Mouse (Mus musculus) CH12.LX (cell line): ENCODE data around the gene Fbxl21. TPM values are rescaled to one million over a fixed set of nuclear protein-coding genes. Genes with fewer than 3 reads are reported as not detected.

Source experiments
- DNase-seq: peaks from one replicate; pipeline ENCODE4 v3.0.0-alpha.2; 2013; ENCODE audit errors: extremely low read depth
- H3K27ac ChIP-seq: 2 replicates; pipeline ENCODE4 v1.5.1; 2012; ENCODE audit warnings: low read depth, mild to moderate bottlenecking, control low read depth, moderate library complexity; ENCODE audit not compliant: insufficient read depth
- H3K27me3 ChIP-seq: replicated peaks from 2 replicates; pipeline ENCODE3; 2012; ENCODE audit warnings: inconsistent platforms
- H3K36me3 ChIP-seq, 2 experiments: replicated peaks in 1 of 2; 2 replicates each; pipeline versions ENCODE3 to v1.6.1; 2012; ENCODE audit warnings: inconsistent platforms in 1 of 2, low read length in 1 of 2, mild to moderate bottlenecking in 1 of 2, mixed read lengths in 1 of 2, moderate library complexity in 1 of 2; ENCODE audit not compliant: control insufficient read depth in 1 of 2, insufficient read depth in 1 of 2
- H3K4me1 ChIP-seq, 2 experiments: 2 replicates each; pipeline ENCODE4 v1.6.1; 2012; ENCODE audit warnings: inconsistent platforms in 1 of 2, moderate library complexity in 1 of 2; ENCODE audit not compliant: insufficient read depth in 2 of 2, control insufficient read depth in 1 of 2
- H3K4me2 ChIP-seq: 2 replicates; pipeline ENCODE4 v1.6.1; 2012; ENCODE audit warnings: low read depth, mild to moderate bottlenecking, control low read depth; ENCODE audit not compliant: poor library complexity, insufficient read depth, severe bottlenecking
- H3K4me3 ChIP-seq, 3 experiments: fragments of 150-350 bp in 1 of 3; sonication (generic) in 1 of 3; replicated peaks in 1 of 3; 2 replicates each; pipeline versions ENCODE3 to v1.5.1; 2011 to 2012; ENCODE audit warnings: low read depth in 2 of 3, low read length in 2 of 3, mild to moderate bottlenecking in 2 of 3, moderate library complexity in 2 of 3, control low read depth in 1 of 3, improper control_type of control experiment in 1 of 3, inconsistent platforms in 1 of 3, mixed read lengths in 1 of 3; ENCODE audit not compliant: poor library complexity in 1 of 3
- H3K79me2 ChIP-seq: replicated peaks from 2 replicates; pipeline ENCODE4 v1.6.1; 2012; ENCODE audit warnings: mild to moderate bottlenecking, moderate library complexity; ENCODE audit not compliant: control insufficient read depth, poor library complexity, insufficient read depth, severe bottlenecking; ENCODE audit errors: extremely low read depth
- H3K9ac ChIP-seq: 2 replicates; pipeline ENCODE4 v1.6.1; 2012; ENCODE audit warnings: low read depth, mild to moderate bottlenecking, control low read depth, moderate library complexity; ENCODE audit not compliant: insufficient read depth
- H3K9me3 ChIP-seq: replicated peaks from 2 replicates; pipeline ENCODE3; 2012; ENCODE audit warnings: low read length, inconsistent platforms, mixed read lengths
- CHD1 ChIP-seq: IDR thresholded peaks from 2 replicates; pipeline ENCODE4 v1.6.1; 2012; ENCODE audit warnings: low read depth, low read length, improper control_type of control experiment, inconsistent platforms
- E2F4 ChIP-seq: IDR thresholded peaks from 2 replicates; pipeline ENCODE4 v1.6.1; 2011; ENCODE audit warnings: low read depth, low read length, improper control_type of control experiment; ENCODE audit not compliant: insufficient replicate concordance
- ELF1 ChIP-seq: IDR thresholded peaks from 2 replicates; pipeline ENCODE4 v1.6.1; 2014; ENCODE audit warnings: low read depth, mild to moderate bottlenecking, inconsistent platforms, low read length, improper control_type of control experiment
- ETS1 ChIP-seq: conservative IDR thresholded peaks from 2 replicates; pipeline ENCODE4 v1.6.1; 2012; ENCODE audit warnings: low read depth, mild to moderate bottlenecking, inconsistent platforms, low read length, improper control_type of control experiment, moderate library complexity
- HCFC1 ChIP-seq: IDR thresholded peaks from 2 replicates; pipeline ENCODE4 v1.6.1; 2012; ENCODE audit warnings: low read depth, mild to moderate bottlenecking, inconsistent platforms, low read length, improper control_type of control experiment
- IRF4 ChIP-seq: IDR thresholded peaks from 2 replicates; pipeline ENCODE4 v1.6.1; 2014; ENCODE audit warnings: low read depth, mild to moderate bottlenecking, inconsistent platforms, low read length, improper control_type of control experiment
- JUN ChIP-seq: IDR thresholded peaks from 2 replicates; pipeline ENCODE4 v1.6.1; 2011; ENCODE audit warnings: low read depth, mild to moderate bottlenecking, low read length, improper control_type of control experiment, moderate library complexity; ENCODE audit not compliant: insufficient read depth
- MAFK ChIP-seq: IDR thresholded peaks from 2 replicates; pipeline ENCODE4 v1.6.1; 2011; ENCODE audit warnings: low read length, improper control_type of control experiment; ENCODE audit not compliant: insufficient replicate concordance
- MAX ChIP-seq: IDR thresholded peaks from 2 replicates; pipeline ENCODE4 v1.6.1; 2011; ENCODE audit warnings: low read length, improper control_type of control experiment
- MAZ ChIP-seq: IDR thresholded peaks from 2 replicates; pipeline ENCODE4 v1.6.1; 2012; ENCODE audit warnings: low read depth, mild to moderate bottlenecking, inconsistent platforms, low read length, improper control_type of control experiment, moderate library complexity
- MEF2A ChIP-seq: IDR thresholded peaks from 2 replicates; pipeline ENCODE4 v1.6.1; 2014; ENCODE audit warnings: low read depth, mild to moderate bottlenecking, inconsistent platforms, low read length, improper control_type of control experiment, borderline replicate concordance
- NELFE ChIP-seq: IDR thresholded peaks from 2 replicates; pipeline ENCODE4 v1.6.1; 2011; ENCODE audit warnings: low read depth, low read length, improper control_type of control experiment
- NRF1 ChIP-seq: IDR thresholded peaks from 2 replicates; pipeline ENCODE4 v1.6.1; 2014; ENCODE audit warnings: low read depth, mild to moderate bottlenecking, inconsistent platforms, low read length, improper control_type of control experiment, moderate library complexity
- POLR2AphosphoS2 ChIP-seq: IDR thresholded peaks from 2 replicates; pipeline ENCODE4 v1.6.1; 2011; ENCODE audit warnings: low read depth, low read length, improper control_type of control experiment
- RCOR1 ChIP-seq: conservative IDR thresholded peaks from 2 replicates; pipeline ENCODE4 v1.6.1; 2012; ENCODE audit warnings: low read depth, mild to moderate bottlenecking, inconsistent platforms, low read length, improper control_type of control experiment
- SIN3A ChIP-seq: IDR thresholded peaks from 2 replicates; pipeline ENCODE4 v1.6.1; 2012; ENCODE audit warnings: low read length, improper control_type of control experiment, inconsistent platforms
- UBTF ChIP-seq: IDR thresholded peaks from 2 replicates; pipeline ENCODE4 v1.6.1; 2012; ENCODE audit warnings: low read depth, mild to moderate bottlenecking, inconsistent platforms, low read length, improper control_type of control experiment, moderate library complexity
- USF1 ChIP-seq: IDR thresholded peaks from 2 replicates; pipeline ENCODE4 v1.6.1; 2014; ENCODE audit warnings: low read depth, mild to moderate bottlenecking, inconsistent platforms, low read length, improper control_type of control experiment
- USF2 ChIP-seq: conservative IDR thresholded peaks from 2 replicates; pipeline ENCODE4 v1.6.1; 2011; ENCODE audit warnings: low read depth, low read length, improper control_type of control experiment
- ZKSCAN1 ChIP-seq: IDR thresholded peaks from 2 replicates; pipeline ENCODE4 v1.6.1; 2012; ENCODE audit warnings: low read depth, inconsistent platforms, low read length, improper control_type of control experiment, borderline replicate concordance
- ZMIZ1 ChIP-seq: IDR thresholded peaks from 2 replicates; pipeline ENCODE4 v1.6.1; 2012; ENCODE audit warnings: low read depth, mild to moderate bottlenecking, inconsistent platforms, low read length, improper control_type of control experiment
- ZNF384 ChIP-seq: IDR thresholded peaks from 2 replicates; pipeline ENCODE4 v1.6.1; 2012; ENCODE audit warnings: low read depth, low read length, improper control_type of control experiment, inconsistent platforms
- dilution Hi-C: fragments of 300-500 bp; cut with MboI; formaldehyde crosslinking; loops from 2 replicates; pipeline ENCODE4 v1.14.3; 2020; ENCODE audit warnings: low sequenced_read_pairs; ENCODE audit not compliant: extremely low pct_unique_long_range_greater_than_20kb, extremely low pct_ligation_motif_present
- in situ Hi-C: fragments of 300-500 bp; cut with MboI; formaldehyde crosslinking; loops from 3 replicates; pipeline ENCODE4 v1.14.3; 2019; ENCODE audit warnings: low sequenced_read_pairs, low pct_ligation_motif_present, low pct_unique_long_range_greater_than_20kb, mixed read lengths
- polyA plus RNA-seq: library from polyadenylated mRNA; unstranded; fragments of >175 nt; gene quantifications from 2 replicates; pipeline ENCODE4 v1.2.1, GENCODE M21; 2012; ENCODE audit warnings: low read depth; ENCODE audit not compliant: insufficient read length
- total RNA-seq, 2 experiments: library from RNA; depleted of rRNA; stranded (reverse); fragments of 300-350 nt in 1 of 2; fragments of >200 nt in 1 of 2; gene quantifications; 2 replicates each; pipeline ENCODE4 v1.2.3; 2012 to 2014

Fbxl21 gene
- total and polyA plus RNA-seq, 3 experiments, result not detected

GRCm38 (mm10) chr13:56509796-56510195, 12.5 kb upstream of the Fbxl21 start:
- Histone ChIP-seq H3K36me3 (no peaks in the 10 kb centered on the region), H3K79me2 (no peaks in the 10 kb centered on the region), H3K4me3 (no peak overlapping the region), H3K4me2 (no peak overlapping the region)
- in situ Hi-C loops, result no loop called here
- no peak for DNase-seq
- TF ChIP-seq RCOR1 (no peak), ZMIZ1 (no peak), JUN (no peak), NELFE (no peak), ETS1 (no peak)
- TF ChIP-seq, all 38 proteins: peak for 0
- Histone ChIP-seq H3K9me3 (peaks cover 7% of the 10 kb centered on the region), H3K4me1 (no peaks in the 10 kb centered on the region), H3K27me3 (peaks cover 78% of the 10 kb centered on the region), H3K27ac (no peak overlapping the region), H3K9ac (no peak overlapping the region)
- dilution Hi-C loops, result no loop called here

- Histone ChIP-seq H3K4me2 (no peak overlapping the region), H3K27me3 (peaks cover 81% of the 10 kb centered on the region), H3K9me3 (no peaks in the 10 kb centered on the region), H3K79me2 (no peaks in the 10 kb centered on the region), H3K9ac (no peak overlapping the region), H3K27ac (no peak overlapping the region), H3K36me3 (no peaks in the 10 kb centered on the region), H3K4me3 (no peak overlapping the region), H3K4me1 (no peaks in the 10 kb centered on the region)
- in situ Hi-C loops, result no loop called here
- DNase-seq, result no peak
- dilution Hi-C loops, result no loop called here
- TF ChIP-seq USF1 (no peak), NRF1 (no peak), ZNF384 (no peak), USF2 (no peak)
These were observed 8.7 kb upstream of the Fbxl21 start for GRCm38 (mm10) chr13:56513595-56513994.

- Histone ChIP-seq H3K9me3 (no peaks in the 10 kb centered on the region), H3K4me1 (0 out of 4 replicates have a peak, but pooled peaks cover 0 to 2% of the 10 kb centered on the region in 2 experiments), H3K79me2 (no peaks in the 10 kb centered on the region), H3K27ac (no peak overlapping the region), H3K4me2 (no peak overlapping the region), H3K36me3 (no peaks in the 10 kb centered on the region), H3K27me3 (peaks cover 80% of the 10 kb centered on the region), H3K4me3 (no peak overlapping the region), H3K9ac (no peak overlapping the region)
- in situ Hi-C loops, result no loop called here
- no peak for TF ChIP-seq UBTF
- TF ChIP-seq ELF1, result no peak
- no peak for TF ChIP-seq MAX
- no peak for TF ChIP-seq RCOR1
- no peak for TF ChIP-seq MAFK
- TF ChIP-seq ZMIZ1, result no peak
- TF ChIP-seq ZNF384, result no peak
- TF ChIP-seq CHD1, result no peak
- no peak for TF ChIP-seq IRF4
- no peak for TF ChIP-seq POLR2AphosphoS2
- no peak for TF ChIP-seq MEF2A
- TF ChIP-seq USF1, result no peak
- TF ChIP-seq E2F4, result no peak
- TF ChIP-seq HCFC1, result no peak
- TF ChIP-seq ZKSCAN1, result no peak
- no peak for TF ChIP-seq SIN3A
- no peak for TF ChIP-seq MAZ
- no peak for DNase-seq
- dilution Hi-C loops, result no loop called here
These were observed 6.0 kb upstream of the Fbxl21 start for GRCm38 (mm10) chr13:56516311-56516710.
